32 mouse cellular contexts compared by ENCODE assay signal in genomic region chr1:132234757-132235273, GRCm38 (mm10). TPM values are rescaled to one million over a fixed set of nuclear protein-coding genes. Genes with fewer than 3 reads are reported as not detected.
DNase-seq lines count a peak whose midpoint lies in the region; ATAC-seq lines count a peak whose summit lies in the region.
"Had no signal": no experiment of that assay in that cellular context is flagged by ENCODE, and none has a peak within 500 bp of the region (broad histone marks: within the 10 kb centered on the region; RNA-seq: fewer than 3 reads in every experiment).

No protein-coding gene starts in this region.

- DNase-seq in adrenal gland, postnatal 14 days: peak; percentile 24
- no peak for DNase-seq in adrenal gland, postnatal 25 days
- no peak for DNase-seq in kidney, adult 9 months
- DNase-seq: adrenal gland, adult 2 months; adrenal gland, postnatal 36 days; cerebellum, adult 11 months; cerebellum, adult 2 months; cerebellum, adult 9-11 months; cerebellum, postnatal 25 days; forebrain, postnatal 0 days; gastrocnemius, adult 2 months; gastrocnemius, postnatal 14 days; heart, adult 11 months; heart, postnatal 10 days; heart, postnatal 36 days had no signal

- H3K4me3 ChIP-seq in kidney, embryonic 16.5 days (ENCODE audit: low read length): no peak overlapping the region
- H3K4me3 ChIP-seq in midbrain, embryonic 16.5 days (ENCODE audit: low read depth, low read length): no peak overlapping the region
- no peak overlapping the region for H3K4me3 ChIP-seq in midbrain, embryonic 15.5 days
- H3K4me3 ChIP-seq: embryonic facial prominence, embryonic 12.5 days; embryonic facial prominence, embryonic 15.5 days; gastrocnemius, adult 2 months; heart, embryonic 12.5 days; heart, embryonic 15.5 days; hindbrain, embryonic 10.5 days; hindbrain, embryonic 13.5 days had no signal

- no peaks in the 10 kb centered on the region for H3K27me3 ChIP-seq in kidney, embryonic 16.5 days (ENCODE audit: insufficient read depth, low read length)
- H3K27me3 ChIP-seq in midbrain, embryonic 16.5 days (ENCODE audit: control insufficient read depth, insufficient read depth, low read depth, low read length): no peaks in the 10 kb centered on the region
- no peaks in the 10 kb centered on the region for H3K27me3 ChIP-seq in midbrain, embryonic 15.5 days (replicated peaks)
- H3K27me3 ChIP-seq: embryonic facial prominence, embryonic 15.5 days had no signal

- H3K27ac ChIP-seq in kidney, embryonic 16.5 days (ENCODE audit: low read length): no peak overlapping the region
- no peak overlapping the region for H3K27ac ChIP-seq in midbrain, embryonic 16.5 days (ENCODE audit: low read length)
- H3K27ac ChIP-seq in midbrain, embryonic 15.5 days: no peak overlapping the region
- H3K27ac ChIP-seq: embryonic facial prominence, embryonic 12.5 days; embryonic facial prominence, embryonic 15.5 days; gastrocnemius, adult 2 months; heart, embryonic 15.5 days; hindbrain, embryonic 10.5 days; hindbrain, embryonic 13.5 days had no signal

- WGBS in kidney, embryonic 16.5 days: 24% methylated on average over 9 of the region's 9 CpGs
- WGBS in midbrain, embryonic 16.5 days: 72% methylated on average over 9 of the region's 9 CpGs
- WGBS in midbrain, embryonic 15.5 days: 68% methylated on average over 9 of the region's 9 CpGs

- no peak overlapping the region for H3K4me2 ChIP-seq in kidney, embryonic 16.5 days (replicated peaks; ENCODE audit: low read depth, low read length)
- no peak overlapping the region for H3K4me2 ChIP-seq in midbrain, embryonic 16.5 days (ENCODE audit: low read length)
- no peak overlapping the region for H3K4me2 ChIP-seq in midbrain, embryonic 15.5 days
- H3K4me2 ChIP-seq: embryonic facial prominence, embryonic 12.5 days; embryonic facial prominence, embryonic 15.5 days; heart, embryonic 12.5 days; heart, embryonic 15.5 days; hindbrain, embryonic 13.5 days had no signal

- peaks cover 5% of the 10 kb centered on the region; the same call in 1 of the 2 replicates for H3K4me1 ChIP-seq in kidney, embryonic 16.5 days (ENCODE audit: insufficient read depth, low read length)
- H3K4me1 ChIP-seq in midbrain, embryonic 16.5 days (ENCODE audit: control insufficient read depth, insufficient read depth, low read length): peaks cover 7% of the 10 kb centered on the region
- peaks cover 12% of the 10 kb centered on the region for H3K4me1 ChIP-seq in midbrain, embryonic 15.5 days
- H3K4me1 ChIP-seq: embryonic facial prominence, embryonic 12.5 days; embryonic facial prominence, embryonic 15.5 days; heart, embryonic 12.5 days; heart, embryonic 15.5 days had no signal

- H3K36me3 ChIP-seq in kidney, embryonic 16.5 days (ENCODE audit: insufficient read depth, low read length): no peaks in the 10 kb centered on the region
- H3K36me3 ChIP-seq in midbrain, embryonic 16.5 days (ENCODE audit: control insufficient read depth, insufficient read depth, low read length): no peaks in the 10 kb centered on the region
- H3K36me3 ChIP-seq in midbrain, embryonic 15.5 days (replicated peaks): no peaks in the 10 kb centered on the region
- H3K36me3 ChIP-seq: embryonic facial prominence, embryonic 12.5 days; embryonic facial prominence, embryonic 15.5 days; G1E; heart, embryonic 12.5 days; heart, embryonic 15.5 days; hindbrain, embryonic 10.5 days; hindbrain, embryonic 13.5 days had no signal

- H3K9me3 ChIP-seq in kidney, embryonic 16.5 days (ENCODE audit: low read length): no peaks in the 10 kb centered on the region
- no peaks in the 10 kb centered on the region for H3K9me3 ChIP-seq in midbrain, embryonic 16.5 days (replicated peaks; ENCODE audit: control insufficient read depth, low read length, poor library complexity, severe bottlenecking)
- H3K9me3 ChIP-seq in midbrain, embryonic 15.5 days: no peaks in the 10 kb centered on the region
- H3K9me3 ChIP-seq: embryonic facial prominence, embryonic 12.5 days; embryonic facial prominence, embryonic 15.5 days; G1E; heart, embryonic 12.5 days; heart, embryonic 15.5 days; hindbrain, embryonic 10.5 days; hindbrain, embryonic 13.5 days had no signal

- peak; percentile 81 for ATAC-seq in kidney, embryonic 16.5 days (ENCODE audit: low FRiP score, low TSS enrichment)
- no peak for ATAC-seq in midbrain, embryonic 16.5 days
- ATAC-seq in midbrain, embryonic 15.5 days (replicated peaks): no peak
- ATAC-seq: forebrain, embryonic 14.5 days; forebrain, postnatal 0 days; hindbrain, embryonic 16.5 days had no signal

- H3K9ac ChIP-seq in kidney, embryonic 16.5 days (replicated peaks; ENCODE audit: low read length): no peak overlapping the region
- peak overlapping the region; percentile 7; the same call in 1 of the 2 replicates for H3K9ac ChIP-seq in midbrain, embryonic 16.5 days (ENCODE audit: low read depth, low read length)
- H3K9ac ChIP-seq in midbrain, embryonic 15.5 days: no peak overlapping the region
- H3K9ac ChIP-seq: embryonic facial prominence, embryonic 12.5 days; embryonic facial prominence, embryonic 15.5 days; forebrain, postnatal 0 days; heart, embryonic 12.5 days; heart, embryonic 15.5 days; hindbrain, embryonic 13.5 days had no signal

RNA-seq across cellular contexts. Expression of gene Gm10188, which starts 5.2 kb away (rescaled TPM):
- total RNA-seq in adrenal gland, postnatal 14 days (2021): not detected in 2 replicates
- not detected in 2 replicates for total RNA-seq in adrenal gland, postnatal 25 days (2021)
- not detected in 2 replicates for polyA plus RNA-seq in kidney, embryonic 16.5 days (2015; fragmentation: Nextera tagmentation; extraction: Ambion mirVana)
- polyA plus RNA-seq in midbrain, embryonic 16.5 days (2015; fragmentation: Nextera tagmentation; extraction: Ambion mirVana): 0.28 and 0.63 TPM in 2 replicates
- polyA plus RNA-seq in midbrain, embryonic 15.5 days (2015; fragmentation: Nextera tagmentation; extraction: Ambion mirVana): 0.58 TPM in 1 of 2 replicates, not detected in the other
- total RNA-seq: adrenal gland, adult 2 months; adrenal gland, postnatal 36 days; common myeloid progenitor, adult 5-6 weeks; forebrain, postnatal 0 days; G1E; gastrocnemius, adult 2 months; gastrocnemius, postnatal 14 days; gastrocnemius, postnatal 4 days; heart, adult 8-10 months; heart, postnatal 10 days; heart, postnatal 36 days had no signal
- polyA plus RNA-seq: adrenal gland, adult 2 months; cerebellum, adult 2 months; embryonic facial prominence, embryonic 12.5 days; embryonic facial prominence, embryonic 15.5 days; forebrain, embryonic 11.5 days; forebrain, embryonic 14.5 days; forebrain, postnatal 0 days; frontal cortex, adult 2 months; G1E; heart, embryonic 12.5 days; heart, embryonic 15.5 days; hindbrain, embryonic 16.5 days had no signal

RNA-seq across cellular contexts. Expression of gene AC124108.1, which starts 43.6 kb away (rescaled TPM):
- 0.11 and 0.15 TPM in 2 replicates for total RNA-seq in adrenal gland, postnatal 14 days (2021)
- total RNA-seq in adrenal gland, postnatal 25 days (2021): not detected in 2 replicates
- 0.10 and 0.13 TPM in 2 replicates for polyA plus RNA-seq in kidney, embryonic 16.5 days (2015; fragmentation: Nextera tagmentation; extraction: Ambion mirVana)
- 2.8 and 4.0 TPM in 2 replicates for polyA plus RNA-seq in midbrain, embryonic 16.5 days (2015; fragmentation: Nextera tagmentation; extraction: Ambion mirVana)
- 3.7 and 3.8 TPM in 2 replicates for polyA plus RNA-seq in midbrain, embryonic 15.5 days (2015; fragmentation: Nextera tagmentation; extraction: Ambion mirVana)
- total RNA-seq: common myeloid progenitor, adult 5-6 weeks; gastrocnemius, adult 2 months; gastrocnemius, postnatal 14 days; heart, postnatal 10 days; heart, postnatal 36 days had no signal
- polyA plus RNA-seq: G1E; heart, embryonic 12.5 days; heart, embryonic 15.5 days had no signal

RNA-seq across cellular contexts. Expression of gene Lemd1, which starts 43.6 kb away (rescaled TPM):
- not detected in 2 replicates for total RNA-seq in adrenal gland, postnatal 14 days (2021)
- total RNA-seq in adrenal gland, postnatal 25 days (2021): not detected in 2 replicates
- 0.21 and 0.32 TPM in 2 replicates for polyA plus RNA-seq in kidney, embryonic 16.5 days (2015; fragmentation: Nextera tagmentation; extraction: Ambion mirVana)
- 16.2 and 18.0 TPM in 2 replicates for polyA plus RNA-seq in midbrain, embryonic 16.5 days (2015; fragmentation: Nextera tagmentation; extraction: Ambion mirVana)
- 14.9 and 19.8 TPM in 2 replicates for polyA plus RNA-seq in midbrain, embryonic 15.5 days (2015; fragmentation: Nextera tagmentation; extraction: Ambion mirVana)
- total RNA-seq: common myeloid progenitor, adult 5-6 weeks; gastrocnemius, adult 2 months; gastrocnemius, postnatal 14 days; heart, adult 8-10 months; heart, postnatal 10 days; heart, postnatal 36 days had no signal
- polyA plus RNA-seq: G1E; heart, embryonic 12.5 days; heart, embryonic 15.5 days had no signal

Comparison
In these comparisons a context has a peak if more than half of its experiments do, and no peak if none do; other contexts are left out.
1. RNA of gene Lemd1, which starts 43.6 kb away (polyA plus RNA-seq): 14.9 to 19.8 TPM in midbrain, embryonic 15.5 days and 16.2 to 18.0 TPM in midbrain, embryonic 16.5 days; 0.21 to 0.32 TPM in kidney, embryonic 16.5 days; every median in the first group is over 10 times any median in the second.